Mouse (Mus musculus) heart, adult 11 months (tissue): Measurements from ENCODE around the gene Glyctk.

Experiments used
- DNase-seq: peaks from one replicate; pipeline ENCODE4 v3.0.0; 2022

The Glyctk gene

GRCm38 (mm10) chr9:106158037-106158491 lies at the start of gene Glyctk:
TSS of gene Glyctk (minus strand) at chr9:106158138.
- peak; percentile 75 for DNase-seq

DNA sequence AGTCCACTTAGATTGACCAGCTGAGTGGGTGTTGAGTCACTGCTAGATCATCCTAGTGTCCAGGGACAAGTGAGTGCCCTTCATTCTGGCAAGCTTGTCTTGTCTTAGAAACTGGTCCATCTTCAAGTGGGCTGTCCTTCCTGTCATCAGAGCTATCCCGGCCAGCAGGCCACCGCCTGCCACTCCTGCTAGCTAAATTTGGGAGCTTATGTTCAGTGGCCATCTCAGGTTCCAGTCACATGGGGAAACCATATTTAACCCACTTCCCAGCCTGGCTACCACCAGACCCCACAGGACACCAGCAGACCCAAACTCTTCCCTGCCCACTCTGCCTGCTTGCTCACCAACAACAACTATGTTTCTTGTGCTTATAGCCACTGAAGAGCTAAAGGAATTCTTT lies 48.6 kb upstream of the Glyctk start:
- peak; percentile 98 for DNase-seq

GRCm38 (mm10) chr9:106205713-106206290 lies 47.9 kb upstream of the Glyctk start:
- DNase-seq = peak; percentile 93

DNA sequence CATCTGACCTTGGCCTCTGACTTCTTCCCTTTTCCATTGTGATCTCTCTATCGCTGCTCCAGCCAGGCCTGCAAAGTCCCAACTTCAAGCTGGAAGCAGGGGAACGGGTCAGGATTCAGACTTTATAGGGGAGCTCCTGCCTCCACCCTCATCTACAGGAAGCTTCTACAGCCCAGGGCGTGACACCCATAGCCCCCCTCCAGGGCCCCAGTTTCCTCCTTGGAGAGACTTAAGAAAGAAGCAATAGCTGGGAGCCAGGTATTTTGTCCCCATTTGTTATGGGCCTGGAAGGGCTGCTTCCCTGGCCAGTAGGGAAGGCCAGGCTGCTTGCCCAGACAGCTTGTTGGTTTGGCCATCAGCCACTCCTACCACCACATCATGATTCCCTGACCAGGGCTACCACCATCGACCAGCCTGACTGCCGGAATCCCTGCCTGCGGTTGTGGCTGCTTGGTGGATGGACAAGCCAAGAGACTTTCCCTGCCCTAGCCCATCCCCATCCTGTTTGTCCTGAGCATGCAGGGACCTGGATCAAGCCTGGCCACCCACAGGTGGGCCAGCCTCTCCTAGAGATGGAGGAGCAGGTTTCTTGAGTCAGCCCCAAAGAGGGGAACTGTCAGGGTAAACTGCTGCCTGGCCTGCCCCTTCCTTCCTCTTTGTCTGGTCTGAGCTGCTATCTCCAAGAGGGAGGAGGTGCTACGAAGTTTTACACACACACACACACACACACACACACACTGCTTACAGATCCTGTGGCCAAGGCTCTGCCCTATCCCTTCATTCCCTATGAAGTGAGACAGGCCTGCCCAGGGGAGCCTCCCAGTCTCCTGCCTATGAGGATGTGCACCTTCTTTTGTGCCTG lies 46.3 kb upstream of the Glyctk start:
- DNase-seq = peak; percentile 96

DNA sequence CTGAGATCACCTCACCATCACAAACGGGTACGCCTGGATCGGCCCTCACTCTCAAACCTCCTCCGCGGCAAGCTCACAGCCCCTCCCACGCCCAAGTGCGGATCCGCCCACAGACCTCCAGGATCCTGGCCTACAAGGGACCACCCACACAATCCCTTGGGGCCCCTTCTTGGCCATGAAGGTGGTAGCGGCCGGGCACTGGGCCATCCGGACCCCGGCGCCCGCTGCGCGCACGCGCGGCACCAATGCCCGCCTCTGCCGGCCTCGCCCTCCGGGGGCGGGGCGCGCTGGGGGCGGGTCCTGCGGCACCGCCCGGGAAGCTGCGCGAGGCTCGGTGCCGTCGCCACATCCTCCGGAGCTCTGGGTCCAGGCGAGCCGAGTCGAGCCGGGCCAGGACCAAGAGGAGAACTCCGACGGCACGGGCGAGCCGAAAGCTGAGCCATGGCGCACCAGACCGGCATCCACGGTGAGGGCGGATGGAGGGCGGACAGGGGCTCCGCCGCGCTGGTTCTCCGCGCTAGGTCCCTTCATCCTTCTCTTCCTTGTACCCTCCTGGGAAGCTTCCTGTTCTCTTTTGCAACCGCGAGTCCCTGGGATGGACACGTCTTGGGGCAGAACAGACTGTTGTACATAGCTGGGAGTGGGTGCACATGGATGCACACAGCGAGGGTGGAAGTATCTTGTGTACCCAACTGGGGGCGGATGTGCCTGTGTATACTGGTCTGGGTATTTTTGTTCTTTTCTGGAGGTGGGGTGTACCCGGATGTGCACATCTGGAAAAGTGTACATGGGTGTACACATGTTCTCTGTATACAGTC lies 45.1 kb upstream of the Glyctk start, which contains the start of gene Twf2:
Gene Twf2 (plus strand): TSS at position 290 of the 818 bp plus-strand sequence.
- peak; percentile 100 for DNase-seq

DNA sequence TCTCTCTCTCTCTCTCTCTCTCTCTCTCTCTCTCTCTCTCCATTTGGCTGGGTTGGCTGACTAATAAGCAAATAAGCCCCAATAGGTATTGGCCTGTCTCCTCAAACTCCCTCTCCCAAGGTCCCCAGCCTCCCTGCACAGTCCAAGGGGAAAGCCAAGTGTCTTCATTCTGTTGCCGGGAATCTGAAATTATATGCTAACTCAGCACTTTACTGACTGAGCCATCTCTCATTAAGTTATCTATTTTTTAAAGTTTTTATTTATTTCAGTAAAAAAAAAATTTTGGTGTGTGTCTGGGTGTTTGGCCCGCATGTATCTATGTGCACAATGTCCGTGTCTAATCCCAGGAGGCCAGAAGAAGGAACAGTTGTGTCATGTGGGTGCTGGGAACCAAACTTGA lies 44.0 kb upstream of the Glyctk start:
- no peak for DNase-seq

- DNase-seq = peak; percentile 92
Measured at GRCm38 (mm10) chr9:106199535-106200272, 41.8 kb upstream of the Glyctk start, which contains the start of gene Ppm1m. TSS of gene Ppm1m (minus strand) at chr9:106199746.

GRCm38 (mm10) chr9:106198962-106199458 lies 41.1 kb upstream of the Glyctk start:
- DNase-seq = peak; percentile 99

DNA sequence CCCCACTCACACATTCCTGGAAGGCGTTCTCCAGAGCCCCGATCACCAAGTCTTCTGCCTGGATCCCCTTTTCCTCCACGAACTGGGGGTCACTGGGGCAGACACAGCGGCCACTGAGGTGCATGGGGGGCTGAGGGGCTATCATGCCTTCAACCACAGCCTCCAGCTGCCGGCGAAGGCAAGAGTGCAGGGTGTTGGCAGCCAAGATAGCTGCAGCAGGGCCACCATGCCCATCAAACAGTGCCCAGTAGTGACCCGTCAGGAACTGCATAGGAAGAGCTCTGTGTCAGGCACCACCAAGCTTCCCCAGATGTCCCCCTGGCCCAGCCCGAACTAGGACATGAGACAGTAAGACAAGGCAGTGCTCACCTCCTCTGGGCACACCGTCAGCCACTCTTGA lies 39.8 kb upstream of the Glyctk start:
- peak; percentile 90 for DNase-seq

GRCm38 (mm10) chr9:106197081-106197713 lies 39.3 kb upstream of the Glyctk start:
- DNase-seq = peak; percentile 90

GRCm38 (mm10) chr9:106195693-106196092 lies 37.8 kb upstream of the Glyctk start:
- DNase-seq = peak; percentile 88

DNA sequence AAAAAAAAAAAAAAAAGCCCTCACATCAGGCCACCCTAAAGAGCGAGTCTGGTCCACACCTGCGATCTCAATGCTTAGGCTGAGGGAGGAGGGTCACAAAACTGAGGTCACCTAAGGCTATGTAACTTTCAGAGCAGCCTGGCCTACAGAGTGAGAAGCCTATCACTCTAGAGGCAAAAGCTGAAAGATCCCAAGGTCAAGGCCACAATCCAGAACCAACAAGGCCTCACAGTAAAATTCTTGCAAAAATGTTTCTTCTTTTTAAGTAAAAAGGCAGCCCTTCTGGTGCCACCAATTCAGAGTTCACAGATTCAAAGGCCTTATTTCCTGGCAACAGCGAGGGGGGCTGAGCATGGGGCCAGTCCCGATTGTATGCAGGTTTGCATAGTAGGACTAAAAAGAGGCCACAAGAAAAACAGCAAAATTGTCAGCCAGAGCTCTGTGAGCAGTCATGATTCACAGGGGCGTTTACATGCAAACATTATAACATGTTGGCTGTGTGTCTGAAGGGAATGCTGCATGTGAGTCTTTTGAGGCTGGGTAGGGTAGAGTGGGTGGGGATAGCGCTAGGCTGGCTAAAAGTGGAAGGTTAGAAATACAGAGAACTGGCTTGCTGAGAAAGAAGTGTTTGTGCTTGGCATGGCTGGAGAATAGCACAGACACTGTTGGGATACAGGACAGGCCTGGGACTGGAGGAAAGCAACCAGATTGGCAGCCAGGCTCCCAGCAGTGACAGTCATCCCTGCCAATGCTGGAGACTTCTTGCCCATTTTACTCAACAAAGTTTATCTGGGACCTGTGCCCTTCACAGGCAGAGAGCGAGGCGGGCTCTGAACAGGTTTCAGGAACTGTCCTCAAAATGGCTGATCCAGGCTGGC lies 36.2 kb upstream of the Glyctk start:
- DNase-seq = peak; percentile 90

- DNase-seq = peak; percentile 94
Measured at GRCm38 (mm10) chr9:106192998-106193397, 35.1 kb upstream of the Glyctk start.

DNA sequence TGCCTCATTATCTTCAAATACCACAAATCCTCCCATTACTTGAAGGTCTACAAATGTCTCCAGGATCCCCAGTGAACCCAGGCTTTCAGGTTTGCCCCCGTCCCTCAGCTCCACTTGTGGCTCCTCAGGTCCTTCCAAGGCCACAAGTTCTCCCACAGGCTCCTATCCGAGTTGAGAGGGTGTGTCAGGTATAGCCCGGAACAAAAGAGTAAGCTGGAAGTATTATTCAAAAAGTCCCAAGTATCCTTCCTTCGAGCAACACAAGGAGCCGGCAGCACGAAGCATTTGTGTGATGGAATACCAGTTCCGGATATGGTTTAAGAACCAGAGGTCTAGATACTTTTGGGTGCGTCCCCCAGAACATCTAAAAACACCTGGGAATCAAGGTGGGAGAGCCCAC lies 34.1 kb upstream of the Glyctk start:
- DNase-seq = peak; percentile 81

- no peak for DNase-seq
Measured at GRCm38 (mm10) chr9:106191355-106191754, 33.4 kb upstream of the Glyctk start.

- DNase-seq = peak; percentile 78
Measured at GRCm38 (mm10) chr9:106183996-106184395, 26.1 kb upstream of the Glyctk start.

DNA sequence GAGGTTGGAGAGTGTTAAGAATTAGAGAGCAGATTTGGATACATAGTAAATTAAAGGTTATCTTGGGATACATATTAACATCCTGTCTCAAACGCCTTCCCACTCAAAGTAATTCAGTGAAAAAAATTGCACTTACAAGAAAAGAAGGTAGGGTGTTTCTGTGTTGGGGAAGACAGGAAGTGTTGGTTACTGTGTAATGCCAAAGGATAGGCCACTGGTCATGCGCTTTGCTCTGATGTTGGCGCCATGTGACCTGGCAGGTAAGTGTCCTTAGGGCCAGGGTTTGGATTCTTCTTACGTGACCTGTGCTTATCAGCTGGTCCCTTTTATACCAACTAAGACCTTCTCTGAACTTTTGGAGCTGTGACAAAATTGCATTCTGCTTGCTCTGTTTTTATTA lies 24.2 kb upstream of the Glyctk start:
- peak; percentile 70 for DNase-seq

GRCm38 (mm10) chr9:106179964-106180363 lies 22.0 kb upstream of the Glyctk start:
- DNase-seq = no peak

DNA sequence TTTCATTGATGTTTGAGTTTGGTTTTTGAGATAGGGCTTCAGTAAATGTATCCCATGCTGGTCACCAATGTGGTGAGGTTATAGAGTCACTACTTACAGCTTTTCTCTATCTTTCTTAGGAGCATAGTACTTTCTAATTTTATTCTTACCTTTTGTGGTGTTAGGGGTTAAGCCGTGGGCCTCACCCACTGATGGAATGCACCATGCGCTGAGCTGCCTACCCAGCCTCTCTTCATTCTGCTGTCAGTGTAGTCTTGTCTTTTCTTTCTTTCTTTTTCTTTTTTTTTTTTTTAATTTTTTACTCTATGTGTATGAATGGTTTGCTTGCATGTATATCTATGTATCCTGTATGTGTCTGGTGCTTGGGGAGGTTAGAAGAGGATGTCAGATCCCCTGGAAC lies 21.5 kb upstream of the Glyctk start:
- peak; percentile 39 for DNase-seq

DNA sequence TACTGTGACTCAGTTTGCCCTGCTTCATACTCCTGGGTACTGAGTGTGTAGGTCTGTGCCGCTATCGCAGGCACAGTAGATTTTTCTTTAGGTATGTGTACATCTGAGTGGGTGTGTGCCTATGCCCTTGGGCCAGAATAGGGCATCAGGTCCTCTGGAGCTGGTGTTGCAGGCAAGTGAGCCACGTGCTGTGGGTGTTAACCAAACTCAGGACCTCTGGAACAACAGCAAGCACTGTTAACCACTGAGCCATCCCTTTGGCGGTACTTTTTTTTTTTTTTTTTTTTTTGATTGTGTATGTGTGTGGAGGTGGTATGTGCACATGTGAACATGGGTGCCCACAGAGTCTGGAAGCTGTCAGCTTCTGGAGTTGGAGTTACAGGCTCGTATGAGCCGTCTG lies 19.9 kb upstream of the Glyctk start:
- peak; percentile 55 for DNase-seq

DNA sequence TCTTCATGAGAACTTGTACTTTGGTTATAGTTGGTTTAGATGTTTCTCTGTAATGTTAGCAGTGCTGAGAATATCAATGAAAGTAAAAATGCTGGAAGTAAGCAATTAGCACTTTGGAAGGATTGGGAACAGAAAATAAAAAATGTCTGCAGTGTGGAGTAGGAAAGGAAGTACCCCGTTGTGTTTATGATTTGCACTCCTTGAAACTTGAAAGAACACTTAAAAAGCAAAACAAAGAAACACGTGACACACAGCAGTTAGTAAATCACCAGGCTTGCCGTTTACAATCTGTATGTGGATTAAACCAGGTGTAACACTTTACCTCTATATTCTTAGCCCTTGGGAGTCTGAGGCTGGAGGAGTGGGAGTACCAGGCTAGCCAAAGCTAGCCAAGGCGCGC lies 18.8 kb upstream of the Glyctk start:
- no peak for DNase-seq
